Mouse (Mus musculus): ENCODE measurements around the gene Dnm3.

DNA sequence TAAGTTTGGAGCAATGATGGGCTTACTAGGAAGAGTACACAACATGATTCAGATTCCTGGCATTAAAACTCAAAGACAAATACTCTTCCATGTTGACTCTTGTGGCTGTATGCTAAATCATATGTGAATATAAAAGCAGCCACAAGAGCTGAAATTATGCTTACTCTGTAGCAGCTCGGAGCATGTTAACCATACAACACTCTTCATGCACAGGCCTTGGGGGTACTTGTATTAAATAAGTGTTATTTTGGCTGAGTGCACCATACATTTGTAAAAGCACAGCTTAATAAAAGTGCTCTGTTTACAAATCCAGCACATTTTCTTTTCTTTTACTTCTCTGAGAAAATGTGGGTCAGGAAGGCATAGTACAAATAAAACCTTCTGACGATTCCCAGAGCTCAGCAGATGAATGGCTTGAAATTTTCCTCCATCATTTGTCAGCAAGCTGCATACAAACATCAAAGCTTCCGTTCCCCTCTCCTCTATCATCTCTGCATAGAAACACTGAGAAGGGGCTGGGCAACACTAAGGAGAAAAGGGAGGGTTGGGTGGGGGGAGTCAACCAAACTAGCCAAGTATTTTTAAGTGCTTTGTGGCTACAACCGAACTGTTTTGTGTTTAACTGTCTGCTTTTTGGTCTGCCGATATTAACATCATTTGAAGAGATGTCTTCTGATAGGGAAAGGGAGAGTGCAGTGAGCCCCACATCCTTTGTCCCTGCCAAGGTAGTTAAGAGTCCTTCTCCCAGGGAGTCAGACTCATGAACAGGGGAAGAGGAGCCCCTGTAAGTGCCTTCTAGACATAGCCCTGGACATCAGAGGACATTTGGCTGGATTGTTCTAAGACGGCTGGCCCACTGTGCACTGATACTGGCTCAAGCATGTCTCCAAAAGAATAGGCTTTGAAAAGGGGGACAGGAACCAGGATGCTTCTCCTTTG lies 333.6 kb downstream of the Dnm3 start:
- TF ChIP-seq CTCF (conservative IDR thresholded peaks at IDR 0.05; ENCODE audit: insufficient read depth, insufficient read length, low read depth, low read length), result no peak
- TF ChIP-seq POLR2A (IDR thresholded peaks at IDR 0.05; ENCODE audit: low read depth, low read length), result no peak

All from kidney, adult 2 months (tissue).